Mouse (Mus musculus) frontal cortex, postnatal 25 days (tissue): Measurements from ENCODE around the gene Kifc1.
"Not testable (repeated sequence)": the region's sequence is repeated elsewhere in the genome, so short reads cannot be mapped to it uniquely, and the experiment has no call there.

ENCODE experiments used
- DNase-seq, 2 experiments: peaks; one replicate each; pipeline ENCODE4 v3.0.0; 2022; ENCODE audit warnings: low spot score in 2 of 2

Gene Kifc1

DNA sequence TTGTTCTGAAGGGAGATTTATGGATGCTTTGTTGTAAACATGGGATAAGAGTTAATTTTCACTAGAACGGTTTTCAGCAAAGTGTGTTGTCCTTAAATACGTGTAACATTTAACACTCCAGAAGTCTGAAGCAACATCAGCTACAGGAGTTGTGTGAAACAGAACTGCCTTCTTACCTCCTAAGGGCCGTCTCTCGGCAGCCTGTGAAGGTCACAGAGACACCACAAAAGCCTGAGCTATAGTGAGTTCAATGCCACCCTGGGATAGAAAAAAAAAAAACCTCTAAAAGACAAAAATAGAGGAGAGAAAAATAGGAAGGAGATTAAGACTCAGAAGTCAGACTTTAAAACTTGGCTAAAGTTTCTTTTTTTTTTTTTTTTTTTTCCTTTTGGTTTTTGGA lies 11.6 kb upstream of the Kifc1 start:
- no peak for DNase-seq

DNA sequence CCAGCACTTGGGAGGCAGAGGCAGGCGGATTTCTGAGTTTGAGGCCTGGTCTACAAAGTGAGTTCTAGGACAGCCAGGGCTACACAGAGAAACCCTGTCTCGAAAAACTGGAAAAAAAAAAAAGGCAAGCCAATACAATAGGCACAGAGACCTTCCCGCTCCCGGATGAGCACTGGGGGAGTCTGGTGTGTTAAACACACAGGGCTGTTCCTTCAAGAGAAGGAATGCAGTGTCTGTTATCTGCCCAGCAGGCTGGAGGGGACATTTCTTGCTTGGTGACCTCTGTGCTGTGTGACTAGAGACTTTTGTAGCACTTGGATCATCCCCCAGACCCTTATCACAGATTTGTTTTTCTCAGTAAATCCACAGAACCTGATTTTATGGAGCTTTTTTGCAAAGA lies 11.2 kb upstream of the Kifc1 start:
- DNase-seq, result no peak

DNA sequence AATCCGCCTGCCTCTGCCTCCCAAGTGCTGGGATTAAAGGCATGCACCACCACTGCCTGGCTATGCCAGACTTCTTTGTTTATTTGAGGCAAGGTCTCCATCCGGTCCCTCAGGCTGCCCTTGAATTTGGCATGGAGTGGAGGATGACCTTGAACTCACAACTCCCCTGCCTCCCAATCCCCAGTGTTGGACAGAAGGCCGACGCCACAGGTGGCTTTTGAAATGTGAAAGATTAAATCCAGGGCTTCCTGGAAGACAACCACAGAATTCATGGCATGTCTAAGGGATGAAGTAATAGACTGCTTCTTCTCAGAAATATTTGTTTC lies 10.5 kb upstream of the Kifc1 start:
- DNase-seq, result no peak

DNA sequence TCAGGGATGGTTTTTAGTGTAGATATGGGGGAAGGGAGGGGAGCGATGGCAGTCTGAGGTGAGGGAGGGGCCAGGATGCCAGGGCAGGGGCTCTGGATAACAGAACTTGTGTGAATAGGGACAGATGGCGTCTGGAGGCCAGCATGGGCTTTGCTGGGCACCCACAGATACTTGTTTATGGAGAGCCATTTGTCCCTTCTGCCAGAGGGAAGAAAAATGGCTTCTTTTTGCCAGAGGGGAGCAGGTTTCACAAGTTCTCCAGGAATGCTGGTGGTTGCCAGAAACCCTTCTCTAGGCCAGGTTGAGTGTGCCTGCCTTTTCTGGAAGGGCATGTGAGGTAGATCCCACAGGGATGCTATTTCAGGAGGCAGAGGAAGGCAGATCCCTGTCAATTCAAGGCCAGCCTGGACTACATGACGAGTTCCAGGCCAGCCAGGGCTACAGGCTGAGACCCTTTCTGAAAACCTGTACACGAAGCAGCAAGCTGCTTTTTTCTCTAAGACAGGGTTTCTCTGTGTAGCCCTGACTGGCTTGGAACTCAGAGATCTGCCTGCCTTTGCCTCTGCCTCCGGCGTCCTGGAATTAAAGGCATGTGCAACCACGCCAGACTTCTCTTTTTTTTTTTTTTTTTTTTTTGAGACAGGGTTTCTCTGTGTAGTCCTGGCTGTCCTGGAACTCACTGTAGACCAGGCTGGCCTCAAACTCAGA lies 10.0 kb upstream of the Kifc1 start:
- DNase-seq, result no peak

DNA sequence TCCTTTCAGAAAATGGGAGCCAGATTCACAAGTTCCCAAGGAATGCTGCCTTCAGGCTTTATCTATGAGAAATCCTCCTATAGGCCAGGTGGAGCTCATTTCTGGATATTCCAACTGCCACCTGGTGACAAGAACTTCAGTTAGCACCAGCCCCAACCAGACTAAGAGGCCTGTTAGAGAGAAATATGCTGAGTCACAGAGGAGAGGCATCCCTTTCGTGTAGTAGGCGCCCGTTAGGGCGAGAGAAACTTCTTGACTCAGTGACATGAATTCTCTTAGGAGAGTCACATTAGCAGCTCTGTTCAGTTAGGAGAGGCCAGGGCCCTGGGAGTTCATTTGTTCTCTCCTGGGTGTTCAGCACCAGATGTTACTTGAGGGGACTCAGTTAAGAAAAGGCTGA lies 9.2 kb upstream of the Kifc1 start:
- no peak for DNase-seq

DNA sequence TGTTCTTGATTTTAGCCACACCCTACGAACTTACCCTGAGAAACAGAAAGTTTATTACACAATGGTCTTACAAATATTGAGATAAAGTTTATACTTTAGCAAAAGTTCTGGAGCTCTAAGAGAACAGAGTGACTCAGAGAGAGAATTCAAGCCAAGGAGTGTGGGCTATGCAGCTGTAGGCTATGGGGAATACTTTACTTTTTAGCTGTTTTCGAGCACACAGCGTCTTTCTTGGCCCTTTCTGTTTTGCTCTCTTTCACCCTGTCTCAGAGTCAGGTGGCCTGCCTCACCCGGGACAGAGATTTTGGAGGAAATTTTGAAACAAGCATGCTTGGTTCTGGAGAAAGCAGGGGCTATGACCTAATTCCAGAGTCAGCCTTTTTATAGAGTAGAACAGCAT lies 7.7 kb upstream of the Kifc1 start:
- not testable (repeated sequence) for DNase-seq

DNA sequence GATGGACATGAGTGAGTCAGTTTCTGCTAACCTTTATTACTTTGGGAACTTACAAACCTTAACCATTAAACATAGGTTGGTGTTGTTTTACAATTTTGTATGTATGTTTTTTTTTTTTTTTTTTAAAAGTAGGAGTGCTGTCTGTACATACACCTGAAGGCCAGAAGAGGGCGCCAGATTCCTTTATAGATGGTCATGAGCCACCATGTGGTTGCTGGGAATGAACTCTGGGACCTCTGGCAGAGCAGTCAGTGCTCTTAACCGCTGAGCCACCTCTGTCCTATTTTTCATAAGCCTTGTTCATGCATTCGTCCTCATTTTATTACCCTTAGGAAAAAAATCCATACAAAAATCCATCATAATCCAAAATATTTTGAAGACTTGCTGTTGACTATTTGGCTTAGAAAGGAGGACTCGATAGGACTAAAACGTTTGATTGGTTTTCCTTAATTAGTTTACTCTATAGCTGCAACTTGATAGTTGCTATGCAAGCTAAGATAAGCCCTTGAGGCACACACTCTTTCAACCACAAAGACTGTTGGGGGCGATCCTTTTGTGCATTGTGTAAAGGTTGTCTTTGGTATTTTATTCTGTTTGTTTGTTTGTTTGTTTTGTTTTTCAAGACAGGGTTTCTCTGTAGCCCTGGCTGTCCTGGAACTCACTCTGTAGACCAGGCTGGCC lies 6.8 kb upstream of the Kifc1 start:
- no peak for DNase-seq

DNA sequence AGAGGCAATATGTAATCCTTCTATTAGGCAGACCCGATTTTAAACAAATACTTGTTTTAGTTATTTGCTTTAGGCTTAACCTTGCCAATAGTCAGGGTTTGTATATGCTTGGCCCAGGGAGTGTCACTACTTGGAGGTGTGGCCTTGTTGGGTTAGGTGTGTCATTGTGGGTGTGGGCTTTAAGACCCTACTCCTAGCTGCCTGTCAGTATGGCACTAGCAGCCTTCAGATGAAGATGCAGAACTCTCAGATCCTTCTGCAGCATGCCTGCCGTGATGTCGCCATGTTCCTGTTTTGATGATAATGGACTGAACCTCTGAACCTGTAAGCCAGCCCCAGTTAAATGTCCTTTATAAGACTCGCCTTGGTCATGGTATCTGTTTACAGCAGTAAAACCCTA lies 2.5 kb upstream of the Kifc1 start:
- not testable (repeated sequence) for DNase-seq

DNA sequence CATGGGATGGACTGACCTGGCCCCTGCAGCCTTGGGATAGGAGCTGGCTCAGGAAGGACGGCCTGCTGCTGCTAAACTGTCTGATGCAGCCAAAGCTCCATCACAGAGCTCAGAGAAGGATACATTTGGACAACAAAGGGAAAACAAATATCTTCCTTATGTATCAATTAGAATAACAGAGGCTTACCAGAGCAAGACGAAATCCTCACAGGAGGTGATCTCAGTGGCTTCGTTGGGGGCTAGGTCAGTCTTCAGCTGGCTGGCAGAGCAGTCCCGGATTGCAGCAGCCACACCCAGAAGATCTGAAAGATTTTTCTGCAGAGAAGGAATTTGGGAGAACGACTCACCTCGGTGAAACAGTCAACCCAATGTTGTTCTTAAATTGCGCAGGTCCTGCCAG lies 2.0 kb upstream of the Kifc1 start:
- DNase-seq, result no peak

DNA sequence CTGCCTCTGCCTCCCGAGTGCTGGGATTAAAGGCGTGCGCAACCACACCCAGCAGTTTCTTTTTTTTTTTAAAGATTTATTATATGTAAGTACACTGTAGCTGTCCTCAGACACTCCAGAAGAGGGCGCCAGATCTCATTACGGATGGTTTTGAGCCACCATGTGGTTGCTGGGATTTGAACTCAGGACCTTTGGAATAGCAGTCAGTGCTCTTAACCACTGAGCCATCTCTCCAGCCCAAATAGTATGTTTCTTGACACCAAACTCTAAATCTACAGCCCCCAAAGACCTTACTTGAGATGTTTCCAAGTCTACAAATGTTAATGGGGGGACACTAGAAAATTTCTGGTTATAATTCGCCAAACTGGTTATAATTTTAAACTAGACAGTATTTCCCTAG lies 1.4 kb upstream of the Kifc1 start:
- DNase-seq, result not testable (repeated sequence)

DNA sequence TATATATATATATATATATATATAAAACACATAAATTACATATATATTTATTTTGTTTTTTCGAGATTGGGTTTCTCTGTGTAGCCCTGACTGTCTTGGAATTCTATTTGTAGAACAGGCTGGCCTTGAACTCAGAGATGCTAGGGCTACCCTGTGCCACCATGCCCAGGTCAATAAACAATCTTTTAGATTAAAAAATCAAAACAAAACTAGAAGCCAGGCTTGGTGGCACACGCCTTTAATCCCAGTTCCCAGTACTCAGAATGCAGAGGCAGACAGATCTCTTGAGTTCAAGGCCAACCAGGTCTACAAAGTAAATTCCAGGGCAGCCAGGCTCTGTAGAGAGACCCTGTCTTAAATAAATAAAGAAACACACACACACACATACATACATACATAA lies 896 bp upstream of the Kifc1 start:
- DNase-seq, result no peak

DNA sequence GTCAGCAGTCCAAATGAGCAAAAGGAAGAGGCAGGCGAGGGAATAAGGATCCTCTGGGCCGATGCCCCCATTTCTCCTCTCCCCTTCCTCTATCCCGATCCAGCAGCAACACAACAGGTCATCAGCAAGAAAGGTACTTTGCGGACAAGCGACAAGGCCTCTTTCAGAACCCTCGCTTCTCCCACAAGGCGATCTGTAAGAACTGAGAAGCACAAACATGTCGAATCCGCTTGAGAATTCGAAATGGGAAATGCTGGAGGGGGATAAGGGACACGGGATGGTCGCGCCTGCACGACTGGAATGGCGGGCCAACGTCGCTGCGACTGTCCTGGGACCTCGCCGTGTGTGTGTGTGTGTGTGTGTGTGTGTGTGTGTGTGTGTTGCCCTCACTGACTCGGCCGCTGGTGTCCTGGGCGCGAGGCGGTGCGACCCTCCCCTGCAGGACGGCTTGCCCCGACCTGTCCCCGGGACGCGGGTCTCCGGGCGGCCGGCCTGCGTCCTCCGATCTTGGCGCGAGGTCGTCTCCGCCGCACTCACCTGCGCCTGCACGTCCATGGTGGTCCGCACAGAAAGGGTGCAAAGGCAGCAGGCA lies 424 bp downstream of the Kifc1 start:
- not testable (repeated sequence) for DNase-seq

DNA sequence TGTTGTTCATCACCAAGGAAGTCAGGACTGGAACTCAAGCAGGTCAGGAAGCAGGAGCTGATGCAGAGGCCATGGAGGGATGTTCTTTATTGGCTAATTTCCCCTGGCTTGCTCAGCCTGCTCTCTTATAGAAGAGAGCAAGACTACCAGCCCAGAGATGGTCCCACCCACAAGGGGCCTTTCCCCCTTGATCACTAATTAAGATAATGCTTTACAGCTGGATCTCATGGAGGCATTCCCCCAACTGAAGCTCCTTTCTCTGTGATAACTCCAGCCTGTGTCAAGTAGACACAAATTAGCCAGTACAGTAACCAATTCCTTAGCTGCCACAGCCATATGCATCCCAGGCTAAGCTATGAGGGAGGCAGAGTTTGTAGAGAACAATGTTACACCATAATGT lies 2.2 kb downstream of the Kifc1 start:
- not testable (repeated sequence) for DNase-seq

DNA sequence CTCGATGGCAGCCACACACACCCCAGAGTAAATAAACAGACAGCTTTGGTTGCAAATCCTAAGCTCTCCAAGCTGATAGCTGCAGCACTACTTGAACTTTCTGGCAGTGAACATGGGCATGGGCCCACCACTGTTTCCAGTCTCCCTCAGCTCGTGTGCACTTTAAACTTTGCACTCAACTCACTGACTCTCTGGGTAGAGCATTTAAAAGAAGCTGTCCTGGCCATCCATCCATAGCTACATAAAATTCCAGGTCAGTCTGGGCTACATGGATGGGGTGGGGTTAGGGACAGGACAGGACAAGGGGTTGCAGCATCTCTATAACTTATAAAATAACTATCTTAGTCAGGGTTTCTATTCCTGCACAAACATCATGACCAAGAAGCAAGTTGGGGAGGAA lies 2.7 kb downstream of the Kifc1 start:
- DNase-seq, result not testable (repeated sequence)

DNA sequence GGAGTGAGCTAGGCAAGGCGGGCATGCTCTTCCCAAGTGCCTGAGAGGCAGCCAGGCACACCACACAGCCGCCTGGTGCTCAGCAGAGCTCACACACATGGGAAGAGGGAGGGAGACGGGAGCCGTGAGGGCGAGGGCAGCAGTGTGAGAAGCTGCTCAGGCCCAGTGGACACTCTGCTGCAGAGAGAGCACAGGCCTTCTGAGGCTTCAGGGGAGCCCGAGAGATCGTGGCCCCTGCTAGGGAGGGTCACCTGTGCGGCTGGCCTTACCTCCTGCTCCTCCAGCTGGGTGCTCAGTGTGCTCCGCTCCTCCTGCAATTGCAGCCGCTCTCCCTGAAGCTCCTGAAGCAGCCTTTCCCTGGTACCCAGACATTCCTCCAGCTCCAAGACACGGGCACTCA lies 6.1 kb downstream of the Kifc1 start:
- not testable (repeated sequence) for DNase-seq

DNA sequence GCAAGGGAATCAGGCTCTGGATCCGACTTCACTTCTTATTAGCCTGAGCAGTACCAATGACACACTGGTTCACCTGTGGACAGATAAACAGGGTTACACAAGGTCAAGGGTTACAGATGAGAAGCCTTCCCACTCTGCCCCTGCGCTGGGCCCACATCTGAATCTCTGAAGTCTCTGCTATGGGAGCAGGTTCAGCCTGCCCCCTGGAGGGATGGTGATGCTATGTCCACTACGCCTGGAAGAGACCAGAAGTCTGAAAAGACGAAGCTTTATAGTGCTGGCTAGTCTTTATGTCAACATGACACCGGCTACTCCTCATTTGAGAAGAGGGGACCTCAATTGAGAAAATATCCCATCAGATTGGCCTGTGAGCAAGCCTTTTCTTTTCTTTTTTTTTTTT lies 14.7 kb downstream of the Kifc1 start:
- DNase-seq, result not testable (repeated sequence)

DNA sequence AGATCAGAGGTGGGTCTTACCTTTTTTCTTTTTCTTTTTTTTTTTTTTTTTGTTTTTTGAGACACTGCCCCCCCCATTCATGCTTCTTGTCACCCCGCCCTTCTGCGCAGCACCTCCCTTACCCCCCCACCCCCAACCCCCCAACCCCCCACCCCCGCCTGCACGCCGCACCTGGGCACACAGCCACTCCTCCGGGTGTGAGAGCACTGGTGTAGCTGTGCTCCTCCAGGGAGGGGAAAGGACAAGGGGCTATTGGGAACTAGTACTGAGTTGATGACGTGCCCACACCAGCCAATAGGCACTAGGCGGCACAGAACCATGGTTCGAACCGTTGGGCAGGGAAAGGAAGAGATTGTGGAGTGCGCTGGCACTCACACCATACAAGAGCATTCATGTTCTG lies 16.1 kb downstream of the Kifc1 start:
- DNase-seq, result no peak

DNA sequence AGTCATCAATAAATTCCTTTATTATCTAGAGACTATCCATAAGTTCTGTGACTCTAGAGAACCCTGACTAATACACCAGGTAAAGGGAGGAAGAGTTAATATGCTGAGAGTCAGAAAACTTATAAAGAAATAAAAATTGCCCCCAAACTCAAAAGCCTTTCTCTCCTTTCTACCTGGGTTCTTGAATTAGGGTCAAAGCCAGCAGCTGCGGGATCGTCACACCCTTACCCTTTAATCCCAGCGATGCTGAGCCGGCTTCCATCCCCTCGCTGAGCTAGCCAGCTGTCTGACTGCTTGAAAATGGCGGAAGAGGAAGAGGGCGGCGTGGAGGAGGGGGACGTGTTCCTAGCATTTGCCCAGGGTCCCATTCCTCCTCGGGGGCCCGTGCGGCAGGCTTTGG lies 16.9 kb downstream of the Kifc1 start, which contains the start of gene Gm7029:
Gene Gm7029 (plus strand): TSS at position 301 of the 400 bp plus-strand sequence.
- not testable (repeated sequence) for DNase-seq

DNA sequence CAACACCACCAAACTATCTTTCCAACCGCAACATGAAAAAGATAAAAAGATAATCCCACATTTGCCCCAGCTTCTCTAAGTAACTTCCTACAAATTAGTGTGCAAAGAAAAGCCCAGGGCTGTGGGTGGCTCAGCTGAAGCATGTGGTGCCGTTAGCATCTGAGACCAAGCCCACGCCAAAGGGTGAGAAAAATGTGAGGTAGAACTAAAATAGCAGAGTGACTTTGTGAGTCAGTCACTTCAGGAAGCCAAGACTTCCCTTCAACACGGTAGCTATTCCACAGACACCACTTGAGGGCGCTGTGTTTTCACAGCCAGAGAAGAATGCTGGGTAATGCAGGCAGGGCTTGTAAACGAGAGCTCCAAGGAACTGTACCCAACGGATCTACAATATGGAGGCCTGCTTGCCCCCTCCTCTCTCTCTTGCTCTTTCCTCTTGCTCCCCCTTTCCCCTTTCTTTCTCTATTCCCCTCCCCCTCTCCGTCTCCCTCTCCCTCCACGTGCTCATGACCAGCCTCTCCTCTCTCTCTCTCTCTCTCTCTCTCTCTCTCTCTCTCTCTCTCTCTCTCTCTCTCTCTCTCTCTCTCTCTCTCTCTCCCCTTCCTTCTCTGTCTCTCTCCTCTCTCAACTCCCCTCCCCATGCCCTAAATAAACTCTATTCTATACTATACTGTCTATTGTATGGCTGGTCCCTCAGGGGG lies 25.0 kb downstream of the Kifc1 start:
- DNase-seq, result peak; percentile 54 to 66

DNA sequence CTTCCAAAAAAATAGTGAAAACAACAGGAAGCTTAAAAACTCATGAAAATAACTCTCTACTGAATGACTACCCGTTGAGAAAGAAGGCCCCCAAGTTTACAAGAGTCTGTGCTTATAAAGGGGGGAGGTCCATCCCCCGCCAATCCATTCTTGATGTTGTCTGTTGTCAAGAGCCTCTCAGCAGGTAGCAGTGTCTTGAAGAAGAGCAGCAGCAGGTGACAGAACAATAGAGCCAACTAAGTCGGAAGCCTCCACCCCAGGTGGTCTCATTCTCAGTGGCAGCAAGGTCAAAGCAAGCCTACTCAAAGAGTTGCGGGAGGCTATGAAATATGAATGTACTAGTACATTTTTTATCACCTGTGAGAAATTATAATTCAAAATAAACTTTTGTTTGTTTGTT lies 32.6 kb downstream of the Kifc1 start:
- DNase-seq, result no peak

DNA sequence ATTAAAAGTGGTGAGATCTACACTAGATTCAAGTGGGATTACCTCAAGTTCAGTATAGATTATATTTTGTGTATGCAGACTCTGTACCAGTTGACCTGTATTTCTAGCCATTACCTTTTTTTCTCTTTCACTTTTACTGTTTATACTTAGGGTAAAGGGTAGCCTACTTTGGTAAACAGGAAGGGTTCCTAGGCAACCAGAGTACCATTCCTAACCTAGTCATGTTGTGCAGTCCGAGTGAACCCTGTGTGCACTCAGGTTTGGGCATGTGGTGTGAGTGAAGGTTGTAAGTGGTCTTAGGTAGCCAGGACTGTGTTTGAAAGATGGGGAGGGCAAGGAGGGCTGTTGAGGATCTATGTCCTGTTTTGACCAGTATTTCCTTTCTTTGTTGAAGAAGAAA lies 39.1 kb downstream of the Kifc1 start:
- DNase-seq, result no peak

DNA sequence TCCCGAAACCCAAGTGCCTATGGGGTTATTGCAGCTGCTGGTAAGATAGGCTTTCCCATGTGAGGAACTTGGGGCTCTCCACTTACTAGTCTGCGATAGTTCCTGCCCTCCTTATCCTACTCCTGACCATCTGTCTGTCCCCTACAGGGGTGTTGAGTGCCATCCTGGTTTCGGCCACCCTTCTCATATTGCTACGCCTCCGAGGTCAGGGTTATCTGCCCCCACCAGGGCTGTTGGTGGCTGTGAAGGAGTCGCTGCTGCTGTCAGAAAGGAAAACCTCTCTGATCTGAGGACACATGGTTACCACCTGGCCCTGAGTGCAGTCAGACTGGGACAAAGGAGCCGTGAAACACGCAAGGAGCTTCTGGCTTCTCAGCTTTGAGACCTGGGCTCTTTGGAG lies 42.3 kb downstream of the Kifc1 start:
- DNase-seq, result no peak

DNA sequence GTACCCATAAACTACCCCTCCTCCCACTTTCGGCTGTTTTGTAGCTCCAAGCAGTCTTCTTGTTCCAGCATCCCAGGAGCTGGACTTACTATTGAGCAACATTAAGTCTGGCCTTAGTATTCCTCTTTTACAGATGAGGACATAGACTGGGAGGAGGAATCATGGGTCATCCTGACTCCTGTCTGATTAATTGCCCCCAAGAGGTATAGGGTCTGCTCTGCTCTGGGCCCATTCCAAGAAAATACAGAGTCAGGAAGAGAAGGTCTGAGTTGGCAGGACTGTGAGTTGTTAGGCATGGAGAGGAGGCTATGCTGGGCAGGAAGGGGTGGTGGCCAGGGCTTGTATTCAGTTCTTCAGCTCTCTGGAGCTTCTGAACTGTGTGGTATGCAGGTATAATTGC lies 46.3 kb downstream of the Kifc1 start:
- DNase-seq, result no peak
